Mouse (Mus musculus): ENCODE results near the gene Coq7.

The Coq7 gene

GRCm38 (mm10) chr7:118462818-118463762 is 70.1 kb downstream of the Coq7 start:
- H3K27me3 ChIP-seq (ENCODE audit: insufficient read depth, low read length), result peaks cover 13% of the 10 kb centered on the region; the same call in 1 of the 2 replicates
- TF ChIP-seq CTCF (conservative IDR thresholded peaks at IDR 0.05; ENCODE audit: low read length) (no peak), POU5F1 (IDR thresholded peaks at IDR 0.05; ENCODE audit: borderline replicate concordance, low read length) (no peak), NANOG (IDR thresholded peaks at IDR 0.05; ENCODE audit: borderline replicate concordance, low read length) (no peak)

GRCm38 (mm10) chr7:118461400-118462136 is 71.6 kb downstream of the Coq7 start:
- Histone ChIP-seq H3K36me3 (ENCODE audit: insufficient read depth, low read length) (no peaks in the 10 kb centered on the region), H3K4me3 (replicated peaks; ENCODE audit: low read length) (no peak overlapping the region), H3K4me1 (replicated peaks; ENCODE audit: low read depth, low read length) (peaks cover 7% of the 10 kb centered on the region; the same call in 1 of the 2 replicates), H3K9me3 (ENCODE audit: low read length) (peaks cover 5% of the 10 kb centered on the region; the same call in 1 of the 2 replicates), H3K27me3 (ENCODE audit: insufficient read depth, low read length) (peaks cover 21% of the 10 kb centered on the region)
- TF ChIP-seq POU5F1 (IDR thresholded peaks at IDR 0.05; ENCODE audit: borderline replicate concordance, low read length) (no peak), CTCF (conservative IDR thresholded peaks at IDR 0.05; ENCODE audit: low read length) (no peak), NANOG (IDR thresholded peaks at IDR 0.05; ENCODE audit: borderline replicate concordance, low read length) (no peak)

More at GRCm38 (mm10) chr7:118462818-118463762, 70.1 kb downstream of the Coq7 start:
- Histone ChIP-seq H3K9me3 (ENCODE audit: low read length) (no peaks in the 10 kb centered on the region), H3K36me3 (ENCODE audit: insufficient read depth, low read length) (no peaks in the 10 kb centered on the region), H3K4me3 (replicated peaks; ENCODE audit: low read length) (no peak overlapping the region), H3K4me1 (replicated peaks; ENCODE audit: low read depth, low read length) (peaks cover 7% of the 10 kb centered on the region; the same call in 1 of the 2 replicates)

All from E14TG2a.4 (cell line).